Mouse (Mus musculus): ENCODE results near the gene Zfp526.

Zfp526 gene

DNA sequence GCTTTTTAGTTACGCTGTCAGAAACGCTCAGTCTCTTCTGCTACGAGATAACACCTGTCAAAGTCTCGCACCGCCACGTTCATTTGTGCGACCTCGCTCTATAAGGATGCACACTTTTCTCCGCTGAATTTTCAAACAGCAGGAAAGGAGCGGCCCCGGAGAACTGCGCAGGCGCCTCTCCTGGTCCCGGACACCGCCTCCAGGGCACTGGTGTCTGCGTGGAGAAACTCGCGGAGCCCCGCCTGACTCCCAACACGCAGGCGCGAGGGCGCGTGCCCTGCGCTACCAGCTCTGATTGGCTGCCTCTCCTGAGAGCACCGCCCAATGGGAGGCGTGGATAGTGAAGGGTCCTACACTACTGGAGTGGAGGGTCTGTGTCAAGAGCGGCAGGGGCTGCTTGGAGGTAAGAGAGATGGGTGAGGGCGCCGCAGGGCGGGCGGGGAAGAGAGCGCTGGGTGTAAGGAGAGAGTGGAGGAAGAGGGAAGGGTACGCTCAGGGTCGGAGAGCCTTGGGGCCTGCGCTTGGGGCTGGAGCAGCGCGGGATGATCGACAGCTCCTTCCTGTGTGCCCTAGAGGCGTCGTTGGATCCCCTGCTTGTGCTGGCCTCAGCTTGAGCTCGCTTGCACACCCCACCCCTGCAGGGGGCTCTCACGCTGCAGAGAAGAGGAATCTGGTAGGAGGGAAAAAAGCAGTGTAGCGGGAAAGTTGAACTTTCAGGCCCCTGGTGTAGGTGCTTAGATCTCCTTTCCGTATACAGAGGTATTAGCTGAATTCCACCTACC is at the start of gene Zfp526:
Zfp526 (plus strand) TSS at position 324 of the 782 bp plus-strand sequence.
- DNase-seq (ENCODE audit: low read depth, low spot score), result peak; percentile 97

GRCm38 (mm10) chr7:25172669-25173068 is 48.6 kb upstream of the Zfp526 start:
- no peak for DNase-seq (ENCODE audit: low read depth, low spot score)

DNA sequence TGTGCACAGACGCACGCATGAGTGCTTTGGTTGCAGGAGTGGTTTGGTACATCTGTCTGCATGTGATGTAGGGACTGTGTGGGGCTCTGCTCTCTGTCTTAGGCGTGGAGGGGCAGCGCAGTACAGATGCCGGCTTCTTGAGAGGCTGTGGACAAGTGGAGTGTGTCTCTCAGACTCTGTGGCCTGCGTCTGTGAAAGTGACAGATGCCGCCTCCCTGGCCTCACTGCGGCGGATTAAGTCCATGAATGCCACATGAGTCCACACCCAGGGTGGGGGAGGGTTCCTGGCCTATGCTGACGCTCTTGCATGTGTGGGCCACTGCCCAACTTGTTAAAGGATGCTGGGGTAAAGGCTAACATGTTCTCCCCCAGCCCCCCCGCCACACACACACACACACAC is 46.9 kb upstream of the Zfp526 start:
- no peak for DNase-seq (ENCODE audit: low read depth, low spot score)

GRCm38 (mm10) chr7:25178317-25178716 is 42.9 kb upstream of the Zfp526 start:
- DNase-seq (ENCODE audit: low read depth, low spot score), result no peak

DNA sequence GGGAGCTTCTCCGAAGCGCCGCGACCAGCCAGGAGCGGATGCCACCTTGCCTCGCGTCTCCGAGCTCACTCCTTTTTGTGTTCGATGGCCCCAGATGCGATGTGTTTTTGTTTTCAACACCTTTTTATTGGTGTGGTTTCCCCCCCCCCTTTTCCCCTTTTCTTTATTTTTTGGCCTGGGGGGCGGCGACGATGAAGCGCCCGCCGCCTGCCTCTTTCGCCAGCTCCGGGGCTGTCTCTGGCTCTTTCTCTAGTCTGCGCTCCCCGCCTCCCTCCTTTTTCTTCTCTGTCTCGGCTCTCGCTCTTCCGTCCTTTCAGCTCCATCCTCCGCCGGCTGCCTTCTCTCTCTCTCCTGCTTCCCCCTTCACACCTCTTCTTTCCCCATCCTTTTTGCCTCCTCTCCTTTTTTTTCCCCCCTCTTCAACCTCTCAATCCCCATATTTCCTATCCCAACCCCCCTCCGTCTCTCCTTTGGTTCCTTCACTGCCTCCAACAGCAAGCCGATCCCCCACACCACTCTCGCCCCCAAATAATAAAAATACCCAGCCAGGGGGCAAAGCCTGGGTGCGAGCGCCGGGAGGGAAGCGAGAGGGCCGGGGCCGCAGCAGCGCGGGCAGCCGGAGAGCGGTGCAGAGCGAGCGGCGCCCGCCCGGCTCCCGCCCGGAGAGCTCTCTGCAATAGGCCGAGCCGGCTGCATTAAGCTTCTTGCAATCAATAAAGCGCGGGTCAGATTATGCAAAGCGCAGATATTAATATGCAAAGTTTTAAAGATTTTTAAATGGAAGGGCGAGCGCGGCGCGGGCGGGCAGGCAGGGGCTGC is 42.2 kb upstream of the Zfp526 start:
- no peak for DNase-seq (ENCODE audit: low read depth, low spot score)

- DNase-seq (ENCODE audit: low read depth, low spot score), result no peak
Measured at GRCm38 (mm10) chr7:25179606-25180161, 41.5 kb upstream of the Zfp526 start, which contains the start of gene Pou2f2. Gene Pou2f2, minus strand, starts transcription at chr7:25179726.

DNA sequence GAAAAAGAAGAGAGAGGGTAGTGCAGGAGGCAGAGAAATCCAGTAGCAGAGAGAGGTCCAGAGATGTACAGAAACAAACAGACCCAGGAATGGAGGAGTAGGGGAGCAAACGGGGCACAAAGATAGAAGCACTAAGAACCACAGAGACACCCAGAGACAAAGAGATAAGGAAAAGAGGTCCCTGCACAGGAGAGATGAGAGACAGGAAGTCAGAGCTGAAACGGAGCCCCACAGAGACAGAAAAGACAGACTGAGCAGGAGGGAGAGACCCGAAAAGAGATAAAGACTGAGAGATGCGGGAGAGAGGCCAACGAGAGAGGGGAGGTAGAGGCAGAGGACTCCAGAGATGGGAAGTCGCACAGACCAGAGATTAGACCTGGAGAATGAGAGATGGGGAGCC is 40.7 kb upstream of the Zfp526 start:
- no peak for DNase-seq (ENCODE audit: low read depth, low spot score)

DNA sequence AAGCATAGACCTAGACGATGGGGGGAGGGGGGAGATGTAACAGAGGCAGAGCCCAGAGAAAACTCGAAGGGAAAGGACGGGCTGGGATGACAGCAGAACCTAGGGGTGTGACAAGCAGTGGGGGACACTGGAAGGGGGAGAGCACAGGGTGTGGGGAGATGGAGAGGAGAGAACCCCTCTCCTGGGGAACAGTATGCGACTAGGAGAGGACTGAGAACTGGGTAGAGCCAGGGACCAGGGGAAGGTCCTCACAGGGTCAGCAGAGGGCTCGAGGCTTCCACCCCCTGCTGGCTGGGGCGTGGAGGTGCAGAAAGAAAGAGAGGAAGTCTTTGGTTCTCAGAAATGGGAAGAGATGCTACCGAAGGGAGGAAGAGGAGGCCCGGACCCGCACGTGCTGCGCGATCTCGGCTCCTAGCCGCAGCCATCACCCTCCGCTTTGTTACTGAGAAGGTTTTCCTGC is 39.9 kb upstream of the Zfp526 start:
- no peak for DNase-seq (ENCODE audit: low read depth, low spot score)

- no peak for DNase-seq (ENCODE audit: low read depth, low spot score)
Measured at GRCm38 (mm10) chr7:25181814-25182213, 39.4 kb upstream of the Zfp526 start.

DNA sequence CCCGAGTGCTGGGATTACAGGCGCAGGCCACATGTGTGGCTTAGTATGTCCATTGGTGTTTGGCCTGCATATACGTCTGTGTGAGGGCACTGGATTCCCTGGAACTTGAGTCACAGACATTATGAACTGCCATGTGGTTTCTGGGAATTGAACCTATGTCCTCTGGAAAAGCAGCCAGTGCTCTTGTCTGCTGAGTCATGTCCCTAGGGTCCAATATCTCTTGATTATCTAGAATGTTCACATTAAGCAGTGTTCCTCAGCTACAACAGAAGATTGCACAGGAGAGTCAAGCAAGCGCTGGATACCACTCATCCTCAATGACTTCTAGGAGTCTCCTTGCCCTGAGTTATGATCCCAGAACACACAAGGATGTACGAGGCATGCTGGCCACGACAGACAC is 37.1 kb upstream of the Zfp526 start:
- no peak for DNase-seq (ENCODE audit: low read depth, low spot score)

DNA sequence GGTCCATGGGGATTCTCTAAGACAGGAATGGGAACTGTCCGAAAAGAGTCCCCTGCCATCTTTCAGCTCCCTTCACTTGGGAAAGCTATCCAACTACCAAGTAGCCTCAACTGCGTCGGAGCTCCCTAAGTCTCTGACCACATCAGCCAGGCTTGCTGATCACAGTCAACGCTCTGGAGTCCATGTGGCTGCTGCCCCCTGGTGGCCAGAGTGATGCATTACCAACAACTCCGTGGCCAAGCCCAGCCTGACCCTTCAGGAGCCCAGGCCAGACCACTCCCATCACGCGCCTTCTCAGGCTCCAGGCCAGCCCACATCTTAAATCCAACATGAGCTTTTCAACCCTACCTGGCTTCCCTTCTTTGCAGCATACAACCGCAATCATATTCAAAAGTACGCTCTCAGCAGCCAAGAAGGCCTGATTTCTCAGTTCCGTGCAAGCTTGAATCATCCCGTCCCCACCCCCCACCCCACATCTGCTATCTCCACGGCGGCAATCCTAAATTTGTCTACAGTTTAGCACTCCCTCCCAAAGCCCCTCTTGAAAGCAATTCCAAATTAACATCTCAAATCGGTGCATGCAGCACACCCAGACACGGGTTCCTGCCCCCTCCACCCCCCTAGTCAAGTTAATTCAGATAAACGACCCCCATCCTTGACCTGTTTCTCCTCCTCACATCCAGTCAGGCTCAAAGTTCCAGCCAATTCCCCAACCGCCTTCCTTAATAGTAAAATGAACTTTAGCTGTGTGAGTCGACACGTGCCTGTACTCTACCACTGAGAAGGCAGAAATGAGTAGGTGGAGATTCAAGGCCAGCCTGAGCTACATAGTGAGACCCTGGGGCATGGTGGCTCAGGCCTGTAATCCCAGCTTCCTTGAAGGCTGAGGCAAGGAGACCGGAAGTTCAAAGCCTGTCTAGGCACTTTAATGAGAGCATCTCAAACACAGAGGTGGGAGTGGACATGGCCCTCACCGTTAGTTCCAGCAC is 33.3 kb upstream of the Zfp526 start:
- DNase-seq (ENCODE audit: low read depth, low spot score), result peak; percentile 72

GRCm38 (mm10) chr7:25190806-25191205 is 30.4 kb upstream of the Zfp526 start:
- no peak for DNase-seq (ENCODE audit: low read depth, low spot score)

- DNase-seq (ENCODE audit: low read depth, low spot score), result no peak
Measured at GRCm38 (mm10) chr7:25192110-25192509, 29.1 kb upstream of the Zfp526 start.

- DNase-seq (ENCODE audit: low read depth, low spot score), result no peak
Measured at GRCm38 (mm10) chr7:25195148-25195547, 26.1 kb upstream of the Zfp526 start.

DNA sequence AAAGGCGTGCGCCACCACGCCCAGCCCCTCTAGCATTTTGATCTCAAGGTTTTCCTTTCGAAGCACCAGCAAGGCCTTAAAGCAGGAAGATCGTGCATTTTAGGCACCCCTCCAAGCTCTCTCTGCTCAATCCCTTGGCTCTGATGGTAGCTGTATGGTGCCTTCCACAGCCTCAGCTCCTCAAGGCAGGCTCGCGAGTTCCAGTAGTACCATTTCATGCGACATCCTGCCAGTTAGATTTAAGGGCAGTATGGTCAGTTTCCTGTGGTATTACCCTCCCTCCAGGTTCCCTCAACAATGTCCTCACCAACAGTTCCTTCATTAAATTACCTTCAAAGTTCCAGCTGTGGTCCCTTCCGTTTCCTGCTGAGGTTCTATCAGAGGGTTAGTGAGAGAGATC is 25.1 kb upstream of the Zfp526 start:
- DNase-seq (ENCODE audit: low read depth, low spot score), result no peak

GRCm38 (mm10) chr7:25197384-25198018 is 23.7 kb upstream of the Zfp526 start:
- no peak for DNase-seq (ENCODE audit: low read depth, low spot score)

- no peak for DNase-seq (ENCODE audit: low read depth, low spot score)
Measured at GRCm38 (mm10) chr7:25203624-25204023, 17.6 kb upstream of the Zfp526 start.

DNA sequence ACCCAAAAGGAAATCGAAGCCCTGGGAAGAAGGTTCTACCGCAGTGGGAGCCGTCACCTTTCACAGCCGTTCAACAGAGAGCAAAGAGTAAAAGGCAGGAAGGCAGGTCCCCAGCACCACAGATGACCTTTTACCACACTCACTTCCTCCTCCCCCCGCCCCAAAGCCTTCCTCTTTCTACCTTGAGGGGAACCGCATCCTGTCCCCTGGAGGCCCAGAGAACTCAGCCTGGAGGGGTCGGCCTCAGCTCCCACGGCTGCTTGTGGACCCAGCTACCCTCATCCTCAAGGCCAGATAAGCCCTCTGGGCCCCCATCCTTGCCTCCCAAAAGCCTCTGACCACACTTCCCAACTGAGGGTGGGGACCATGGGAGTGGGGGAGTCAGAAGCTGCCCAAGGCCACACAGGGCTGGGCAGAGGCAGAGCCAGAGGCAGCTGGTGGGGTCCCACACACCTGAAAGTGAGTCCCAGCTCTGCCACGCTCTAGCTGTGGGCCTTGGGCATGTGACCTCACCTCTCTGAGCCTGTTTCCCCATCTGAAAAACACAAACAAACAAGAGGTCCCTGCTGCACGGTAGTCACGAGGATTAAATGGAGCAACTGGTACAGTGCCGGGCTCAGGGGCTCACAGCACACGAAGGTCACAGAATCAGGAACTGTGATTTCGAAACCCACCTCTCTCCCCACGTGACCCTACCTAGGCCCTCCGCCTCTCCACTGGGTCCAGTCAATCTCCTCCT is 15.7 kb upstream of the Zfp526 start:
- no peak for DNase-seq (ENCODE audit: low read depth, low spot score)

GRCm38 (mm10) chr7:25206094-25206830 is 15.0 kb upstream of the Zfp526 start:
- no peak for DNase-seq (ENCODE audit: low read depth, low spot score)

Measured in skeletal muscle tissue, adult 2 months (tissue).